Mouse (Mus musculus) layer of hippocampus, adult 9-11 months (tissue): ENCODE measurements at regions not wholly inside any gene's neighbourhood (a gene's known extent, or its start where the extent isn't known, plus 50 kb on each side); places are given as distances from the start of the nearest gene placed in this dataset.

ENCODE experiments used
- DNase-seq: peaks from one replicate; pipeline ENCODE4 v3.0.0; 2022

DNA sequence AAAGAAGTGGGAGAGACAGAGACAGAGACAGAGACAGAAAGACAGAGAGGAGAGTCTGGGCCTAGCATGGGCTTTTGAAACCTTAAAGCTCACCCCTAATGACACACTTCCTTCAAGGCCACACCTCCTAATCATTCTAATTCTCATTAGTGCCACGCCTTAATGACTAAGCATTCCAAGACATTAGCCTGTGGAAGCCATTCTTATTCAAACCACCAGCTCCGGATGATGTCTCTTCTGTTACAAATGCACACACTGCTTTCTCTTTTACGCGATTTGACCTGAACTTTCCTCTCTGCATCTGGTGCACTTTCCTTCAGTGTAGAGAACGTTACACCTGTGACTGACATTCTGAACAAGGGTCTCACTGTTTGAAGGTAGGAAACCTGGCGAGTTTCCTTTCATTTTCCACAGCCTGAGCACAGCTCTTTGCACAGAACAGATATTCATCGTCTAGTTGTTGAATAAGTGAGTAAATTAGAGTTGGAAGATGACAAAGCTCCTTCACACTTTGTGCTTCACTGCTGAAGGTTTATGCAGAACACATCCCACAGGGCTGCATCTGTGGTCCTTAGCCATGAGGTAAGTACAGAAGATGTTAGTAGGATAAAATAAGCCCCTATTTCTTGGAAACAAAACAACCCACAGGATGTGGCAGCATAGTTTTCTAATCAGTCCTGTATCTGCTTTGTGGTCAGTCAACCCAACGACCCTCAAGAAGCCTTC, 116.8 kb downstream of the Faxc start:
- no peak for DNase-seq

DNA sequence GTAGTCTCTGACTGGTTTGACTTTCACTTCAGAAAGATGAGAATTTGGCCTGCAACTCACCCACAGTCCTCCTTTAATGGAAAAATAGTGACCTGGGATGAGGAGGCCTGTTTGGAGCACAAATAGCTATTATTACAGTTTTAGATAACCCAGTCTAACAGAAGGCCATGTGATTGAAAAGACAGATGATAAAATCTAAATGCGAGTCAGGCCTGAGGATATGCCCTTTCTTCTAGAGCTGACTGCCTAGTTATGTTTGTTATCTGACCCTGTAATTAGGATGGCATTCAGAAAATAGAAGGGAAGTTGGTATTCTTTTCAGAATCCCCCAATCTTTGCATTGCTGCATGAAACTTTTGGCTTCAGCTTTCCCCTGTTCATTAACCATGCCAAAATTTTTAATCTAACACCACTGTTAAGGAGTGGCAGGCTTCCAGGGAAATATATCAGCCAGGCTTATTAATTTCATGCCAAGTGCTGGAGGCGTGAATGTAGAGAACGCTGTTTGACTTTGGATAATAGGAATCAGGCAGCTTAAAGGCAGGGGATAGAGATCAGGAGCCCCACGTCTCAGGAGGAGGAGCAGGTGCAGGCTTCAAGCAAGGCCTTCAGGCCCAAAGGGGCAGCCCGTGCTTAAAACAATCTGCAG, 135.8 kb downstream of the Faxc start:
- DNase-seq: peak; percentile 69

DNA sequence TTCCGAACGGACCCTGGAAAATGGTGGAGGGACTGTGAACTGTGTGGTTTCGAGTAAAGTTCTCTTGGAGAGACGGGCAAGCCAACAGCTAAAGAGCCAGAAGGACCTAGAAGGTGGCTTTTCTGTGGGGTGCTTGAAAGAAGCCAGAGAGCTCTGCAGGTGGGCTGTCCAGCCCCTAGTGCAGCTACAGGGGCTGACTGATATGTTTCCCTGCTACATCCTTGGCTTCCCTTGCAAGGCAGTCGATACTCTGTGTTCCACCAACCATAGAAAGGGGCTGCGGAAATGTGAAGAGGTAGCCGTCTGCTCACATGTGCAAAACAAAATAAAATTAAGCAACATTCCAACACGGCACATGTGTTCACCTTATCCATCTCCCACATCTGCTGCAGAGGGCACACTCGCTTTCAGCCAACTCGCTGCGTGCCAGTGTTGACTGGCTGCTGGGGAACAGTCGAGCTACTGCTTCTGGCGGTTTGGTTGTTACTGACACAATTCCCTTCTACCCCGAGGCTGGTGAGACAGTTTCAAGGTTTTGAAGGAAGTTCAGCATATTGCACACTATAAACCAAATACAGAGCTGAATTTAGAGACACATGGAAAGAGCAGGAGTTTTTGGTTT, 136.7 kb downstream of the Faxc start:
- DNase-seq: no peak

DNA sequence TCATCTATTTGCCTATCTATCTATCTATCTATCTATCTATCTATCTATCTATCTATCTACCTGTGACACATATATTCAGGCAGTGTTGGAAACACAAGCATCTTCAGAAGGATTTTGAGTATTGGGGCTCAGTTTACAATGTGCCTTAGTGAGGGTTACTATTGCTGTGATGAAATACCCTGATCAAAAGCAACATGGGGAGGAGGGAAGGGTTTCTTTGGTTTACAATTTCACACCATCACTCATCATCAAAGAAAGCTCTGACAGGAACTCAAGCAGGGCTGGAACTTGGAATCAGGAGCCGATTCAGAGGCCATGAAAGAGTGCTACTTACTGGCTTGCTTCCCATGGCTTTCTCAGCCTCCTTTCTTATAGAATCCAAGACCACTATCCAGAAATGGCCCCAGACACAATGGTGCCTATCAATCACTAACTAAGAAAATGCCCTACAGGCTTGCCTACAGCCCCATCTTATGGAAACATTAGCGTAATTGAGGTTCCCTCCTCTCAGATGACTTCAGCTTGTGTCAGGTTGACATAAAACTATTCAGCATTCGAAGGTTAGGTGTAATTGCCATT, 157.2 kb downstream of the Faxc start:
- no peak for DNase-seq

DNA sequence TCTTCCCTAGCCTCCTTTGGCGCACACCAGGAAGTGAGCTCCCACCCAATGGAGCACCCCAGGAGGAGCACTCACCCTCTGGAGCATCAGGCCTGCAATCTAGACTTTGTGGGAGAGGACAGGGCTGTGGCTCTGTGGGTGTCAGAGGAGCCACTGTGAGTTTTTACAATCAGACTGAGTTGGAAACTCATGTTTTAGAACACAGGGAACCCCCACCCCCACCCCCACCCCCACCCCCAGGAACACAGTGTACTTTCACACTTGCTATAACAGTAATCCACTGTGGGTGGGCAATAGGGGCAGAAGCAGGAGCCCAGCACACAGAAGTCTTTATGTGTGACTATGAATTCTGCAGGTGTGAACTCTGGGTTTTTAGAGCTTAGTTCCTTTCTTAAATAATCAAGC, 158.5 kb downstream of the Faxc start:
- no peak for DNase-seq

DNA sequence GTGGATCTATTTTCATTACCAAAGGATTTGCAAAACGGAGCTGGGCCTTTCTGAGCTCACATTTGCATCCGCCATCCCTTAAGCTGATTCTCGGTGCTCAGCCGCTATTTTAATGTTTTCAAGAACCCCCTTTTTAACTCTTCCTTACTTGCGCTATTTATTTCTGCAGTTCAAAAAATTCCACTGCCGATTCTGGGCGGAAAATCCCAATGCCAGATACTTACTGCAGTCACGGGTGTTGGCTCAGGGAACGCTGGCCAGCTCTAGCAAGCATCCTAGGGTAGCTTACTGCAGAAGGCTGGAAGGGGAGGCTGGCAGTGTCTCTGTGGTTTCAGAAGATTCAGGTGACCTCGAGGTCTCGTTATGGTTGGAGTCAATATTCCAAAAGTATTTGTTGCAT, 159.4 kb downstream of the Faxc start:
- DNase-seq: no peak

DNA sequence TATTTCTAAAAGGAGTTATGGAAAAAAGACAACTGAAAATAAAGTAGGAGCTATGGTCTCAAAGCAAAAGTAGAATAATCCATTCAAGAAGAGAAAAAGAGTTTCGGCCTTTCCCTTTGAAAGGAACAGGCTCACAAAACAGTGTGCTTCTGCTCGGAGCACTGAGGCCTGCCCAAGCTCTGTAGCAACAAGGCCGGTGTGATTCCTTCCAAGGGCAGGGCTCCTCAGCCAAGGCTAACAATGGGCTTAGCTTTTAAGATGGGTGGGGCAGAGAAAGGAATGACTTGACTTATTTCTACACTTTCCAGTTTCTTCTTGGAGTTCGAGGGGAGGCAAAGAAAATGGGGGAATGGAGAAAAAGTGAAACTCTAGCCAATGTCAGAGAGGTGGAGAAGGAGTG, 161.4 kb downstream of the Faxc start:
- DNase-seq: no peak

DNA sequence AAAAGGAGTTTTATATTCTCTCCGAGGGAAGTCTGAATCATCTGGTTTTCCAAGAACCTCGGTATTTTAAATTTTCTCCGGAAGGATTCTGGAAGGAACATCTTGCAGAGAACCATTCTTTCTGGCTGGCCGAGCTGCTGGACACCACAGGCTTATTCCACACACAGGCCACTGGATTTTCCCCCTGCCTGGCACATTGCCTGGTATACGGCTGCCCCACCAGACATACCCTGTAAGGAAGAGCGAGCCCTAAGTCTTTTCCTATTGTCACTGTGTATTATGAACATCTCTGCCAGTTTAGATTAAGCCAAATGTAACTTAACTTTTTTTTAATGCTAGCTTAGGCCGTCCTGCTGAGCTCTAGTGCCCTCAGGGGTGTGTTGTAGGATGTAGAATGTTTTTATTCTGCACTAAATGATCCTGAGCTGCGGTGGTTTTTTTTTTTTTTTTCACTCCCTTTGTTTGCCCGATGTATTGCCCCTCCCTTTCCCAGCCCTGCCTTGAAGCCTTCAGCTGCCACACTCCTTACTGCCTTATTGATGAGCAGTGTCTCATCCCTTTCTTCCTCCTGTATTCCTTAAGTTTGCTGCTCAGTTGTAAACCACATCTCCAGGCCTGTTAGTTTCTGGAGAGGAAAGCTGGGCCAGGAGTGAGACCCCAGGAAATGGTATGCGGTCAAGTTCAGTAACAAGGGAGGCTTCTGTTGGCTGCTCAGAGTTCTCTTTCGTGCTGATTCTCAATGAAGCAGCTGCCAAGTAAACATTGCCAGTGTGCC, 164.3 kb downstream of the Faxc start:
- DNase-seq: no peak

DNA sequence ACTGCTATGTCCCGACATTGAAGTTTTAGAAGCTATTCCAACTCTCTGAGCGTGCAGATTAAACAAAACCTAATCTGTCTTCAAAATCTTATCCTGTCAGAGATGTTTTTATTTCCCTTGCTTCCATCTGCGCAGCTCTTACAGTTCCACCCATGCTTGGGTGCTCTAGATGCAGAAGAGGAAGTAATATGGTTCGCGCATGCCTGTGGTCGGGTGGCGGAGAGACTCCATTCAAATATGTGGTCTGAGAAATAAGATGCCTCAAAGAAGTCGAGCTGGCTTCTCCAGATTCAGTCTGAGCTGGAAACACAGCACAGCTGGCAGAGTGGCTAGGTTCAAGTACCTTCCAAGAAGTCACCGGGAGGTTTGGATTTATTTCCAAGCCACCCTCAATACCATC, 167.5 kb downstream of the Faxc start:
- DNase-seq: no peak

DNA sequence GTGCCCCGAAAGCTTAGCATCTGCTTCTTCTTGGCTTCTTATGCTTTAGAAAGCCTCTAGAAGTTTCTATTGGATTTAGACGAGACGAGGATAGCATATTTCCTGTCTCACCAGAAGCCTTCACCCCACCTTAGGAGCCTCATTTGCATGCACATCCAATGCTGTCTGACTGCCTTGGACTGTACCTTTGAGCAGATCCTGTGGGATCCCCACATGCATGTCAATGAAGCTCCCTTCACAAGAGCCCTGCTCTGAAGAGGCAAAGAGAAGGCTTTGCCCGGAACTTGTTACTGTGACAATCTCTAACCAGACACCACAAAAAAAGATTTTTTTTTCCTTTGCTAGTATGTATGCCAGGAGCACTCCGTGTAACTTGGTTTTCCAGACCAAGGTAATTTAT, 171.3 kb downstream of the Faxc start:
- DNase-seq: no peak

DNA sequence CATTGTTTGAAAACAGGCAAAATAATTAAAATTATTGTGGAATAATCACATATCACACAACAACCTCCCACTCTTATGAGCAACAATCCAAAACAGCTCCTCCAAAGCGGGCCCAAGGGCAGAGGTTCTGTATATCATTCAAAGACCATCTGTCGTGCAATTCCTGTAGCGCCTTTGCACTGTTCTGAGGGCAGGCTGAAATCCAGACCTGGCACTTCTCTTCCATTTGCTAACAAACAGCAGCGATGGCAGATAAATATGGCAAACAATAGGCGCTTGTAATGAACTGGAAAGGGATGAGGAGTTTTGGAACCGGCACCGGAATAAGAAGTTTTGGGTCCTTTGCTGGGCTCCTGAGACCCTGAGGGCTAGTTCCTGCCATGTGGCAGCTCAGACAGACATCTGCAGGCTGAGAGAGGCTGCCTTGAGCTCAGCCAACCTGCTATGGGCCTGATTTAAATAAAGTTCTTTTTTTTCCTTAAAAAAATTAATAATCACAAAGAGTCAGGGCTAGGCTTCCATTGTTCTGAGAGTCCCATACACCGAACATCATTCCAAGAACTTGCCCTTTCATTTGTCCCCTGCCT, 172.0 kb downstream of the Faxc start:
- no peak for DNase-seq

DNA sequence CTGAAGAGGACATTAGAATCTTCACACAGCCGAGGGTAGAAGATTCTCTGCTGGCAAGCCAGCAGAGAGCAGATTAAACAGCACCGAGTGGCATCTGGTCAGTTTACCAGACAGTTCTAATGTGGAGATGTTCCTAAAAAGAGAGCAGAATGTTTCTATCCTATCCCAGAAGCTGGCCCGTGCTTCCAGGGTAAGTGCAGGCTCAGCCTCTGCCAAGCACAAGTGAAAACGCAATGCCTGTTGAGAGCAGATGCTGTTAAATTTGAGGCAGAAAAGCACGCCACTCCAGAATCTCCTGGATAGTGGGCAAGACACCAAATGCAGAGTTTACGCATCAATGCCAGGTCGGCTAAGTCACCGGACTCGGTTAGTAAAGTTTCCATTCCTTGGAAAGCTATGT, 175.8 kb downstream of the Faxc start:
- DNase-seq: peak; percentile 29

DNA sequence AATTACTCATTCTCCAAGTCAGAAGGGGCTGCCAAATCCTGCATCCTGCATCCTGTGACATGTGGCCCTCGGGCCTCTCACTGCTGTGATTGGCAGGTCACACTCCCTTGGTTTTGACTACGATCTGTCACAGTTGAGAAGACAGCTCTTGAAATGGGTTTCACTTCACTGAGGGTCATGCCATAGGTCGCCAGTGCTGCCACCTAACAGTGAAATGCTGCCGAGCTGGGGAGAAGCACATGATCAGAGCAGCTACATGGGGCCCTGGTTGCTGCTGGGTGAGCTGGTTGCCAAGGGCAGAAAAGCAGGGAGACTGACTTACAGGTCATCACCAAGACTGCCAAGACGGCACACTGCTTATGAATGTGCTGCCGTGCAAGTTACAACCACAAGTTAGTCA, 178.3 kb downstream of the Faxc start:
- DNase-seq: no peak

DNA sequence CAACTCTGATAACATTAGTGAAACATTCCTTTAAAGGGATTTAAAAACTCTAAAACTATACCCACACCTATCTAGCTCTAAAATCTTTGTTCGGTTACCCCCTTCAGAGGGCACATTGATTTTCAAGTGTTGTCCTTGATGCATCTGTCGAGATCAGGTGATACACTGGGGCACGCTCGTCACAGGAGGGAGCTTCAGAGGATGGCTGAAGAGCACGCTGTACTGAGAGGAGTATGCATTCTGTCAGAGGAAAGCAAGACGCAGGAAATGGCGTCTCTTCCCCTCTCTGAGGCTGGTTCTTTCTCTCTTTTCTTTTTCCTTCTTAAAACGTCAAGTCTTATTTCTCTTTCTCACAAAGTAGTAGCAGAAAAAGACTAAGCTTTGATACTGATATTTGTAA, 179.3 kb downstream of the Faxc start:
- no peak for DNase-seq

DNA sequence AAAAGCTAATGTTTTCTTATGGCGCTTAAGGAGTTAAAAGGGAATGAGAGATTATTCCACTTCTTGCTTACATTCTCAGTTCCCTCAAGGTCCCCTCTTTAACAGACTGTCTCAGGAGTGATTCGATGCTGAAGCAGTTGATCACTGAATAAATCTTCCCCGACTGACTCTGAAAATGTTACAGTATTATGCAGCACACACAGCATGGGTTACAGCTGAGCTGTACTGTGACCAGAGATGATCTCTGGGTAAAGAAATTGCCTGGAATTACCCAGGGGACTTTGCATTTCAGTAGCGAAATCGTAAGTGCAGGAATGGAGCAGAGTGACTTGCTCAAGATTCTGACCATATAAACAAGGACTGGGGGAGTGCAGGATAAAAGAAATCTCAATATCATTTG, 181.1 kb downstream of the Faxc start:
- no peak for DNase-seq

DNA sequence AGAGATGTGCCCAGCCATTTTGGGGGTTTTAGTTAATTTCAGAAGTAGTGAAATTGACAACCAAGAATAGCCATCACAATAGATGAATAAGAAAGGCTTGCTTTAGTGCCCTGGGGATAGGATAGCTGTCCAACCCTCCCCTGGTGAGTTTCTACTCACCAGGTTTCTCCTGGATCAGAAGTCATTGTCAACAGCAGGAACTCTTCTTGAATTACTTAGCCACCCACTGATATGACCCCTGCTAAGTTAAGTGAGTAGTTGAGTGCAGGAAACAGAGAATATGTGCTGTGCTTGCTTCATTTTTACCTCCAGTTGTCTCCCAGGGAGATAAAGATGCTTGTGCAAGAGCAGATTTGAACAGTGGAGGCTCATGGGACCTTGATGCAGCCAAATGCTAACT, 183.3 kb downstream of the Faxc start:
- no peak for DNase-seq

DNA sequence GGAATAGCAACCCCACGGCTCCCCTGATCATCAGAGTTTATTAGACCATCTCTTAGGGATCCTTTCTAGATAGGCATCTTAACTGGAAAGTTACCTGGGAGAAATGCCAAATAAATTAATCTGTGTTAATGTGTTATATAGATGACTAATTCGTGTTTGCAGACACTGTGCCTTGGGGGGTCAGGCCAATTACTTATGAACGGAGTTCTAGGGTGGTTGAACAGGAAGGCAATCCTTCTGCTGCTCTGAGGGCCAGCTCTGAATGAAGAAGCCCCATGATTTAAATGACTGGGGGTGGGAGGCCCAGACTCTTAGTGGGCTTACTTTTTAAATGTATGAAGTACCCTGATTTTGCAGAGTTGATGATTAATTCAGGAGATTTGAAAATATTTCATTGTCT, 188.7 kb downstream of the Faxc start:
- DNase-seq: no peak

DNA sequence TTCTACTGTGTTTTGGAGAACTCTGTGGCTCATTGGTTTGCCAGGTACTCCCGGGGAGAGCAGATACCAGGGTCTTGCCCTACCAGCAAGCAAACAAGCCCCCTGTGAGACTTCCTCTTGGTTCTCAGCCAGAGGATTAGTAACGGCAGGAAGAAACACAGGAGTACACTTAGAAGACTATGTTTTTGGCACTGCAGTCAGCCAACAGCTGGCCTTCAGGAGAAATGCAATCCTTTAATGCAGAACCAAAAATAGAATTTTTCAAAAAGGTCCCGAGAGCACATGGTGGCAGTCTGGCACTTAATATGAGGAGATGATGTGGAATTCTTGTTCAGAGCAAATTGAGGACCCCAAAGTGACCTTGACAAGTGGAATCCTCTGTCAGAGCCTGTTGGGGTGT, 189.8 kb downstream of the Faxc start:
- no peak for DNase-seq

DNA sequence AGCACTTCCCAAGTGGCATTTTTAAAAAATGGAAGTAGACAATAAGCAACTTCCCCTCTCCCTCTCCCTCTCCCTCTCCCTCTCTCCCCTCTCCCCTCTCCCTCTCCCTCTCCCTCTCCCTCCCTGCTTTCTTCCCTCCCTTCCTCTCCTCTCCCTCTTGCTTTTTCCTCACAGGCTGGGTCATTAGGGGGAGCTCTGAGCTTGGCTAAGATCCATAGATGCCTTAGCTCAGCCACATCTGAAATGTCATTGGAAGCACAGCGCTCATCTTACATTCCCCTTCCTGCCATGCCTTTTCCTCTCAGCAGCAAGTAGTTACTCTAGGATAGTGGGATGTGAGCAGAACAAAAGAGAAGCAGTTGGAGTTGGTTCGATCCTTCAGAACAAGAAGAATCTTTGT, 190.3 kb downstream of the Faxc start:
- no peak for DNase-seq

DNA sequence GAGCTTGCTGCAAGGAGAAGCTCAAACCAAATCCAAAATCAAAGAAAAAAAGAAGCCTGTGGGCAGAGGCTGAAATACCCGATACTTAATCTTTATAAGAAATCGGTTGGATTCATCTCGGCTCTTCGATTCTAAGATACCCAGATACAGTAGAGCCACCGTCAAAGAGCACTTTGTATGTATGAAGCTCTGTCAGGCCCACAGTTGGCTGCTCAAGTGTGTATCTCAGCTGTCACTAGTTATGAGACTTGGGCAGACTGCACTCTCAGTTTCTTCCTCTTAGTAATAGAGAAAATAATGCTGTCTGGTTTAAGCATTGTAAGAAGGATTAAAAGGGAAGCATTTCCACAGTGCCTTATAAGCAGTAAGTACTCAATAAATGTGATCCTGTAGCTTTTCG, 193.7 kb downstream of the Faxc start:
- DNase-seq: no peak

DNA sequence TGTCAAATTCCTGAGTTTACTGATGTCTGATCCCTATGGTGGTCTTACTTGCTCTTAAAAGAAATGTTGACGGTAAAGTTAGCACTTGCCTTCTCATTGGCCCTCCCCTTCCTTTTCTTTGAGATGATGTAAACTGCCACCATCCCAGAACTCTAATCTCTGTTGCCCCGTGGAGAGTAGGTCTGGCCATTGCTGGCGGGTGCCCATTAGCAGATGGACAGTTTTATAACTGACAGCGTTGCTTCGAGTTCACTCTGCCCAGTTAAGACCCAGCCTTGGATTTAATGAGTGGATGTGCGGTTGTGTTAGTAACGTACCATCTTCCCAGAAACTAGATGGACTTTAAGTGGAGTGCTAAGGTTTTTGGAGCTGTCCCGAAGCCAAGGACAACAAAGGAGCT, 199.4 kb downstream of the Faxc start:
- DNase-seq: no peak

DNA sequence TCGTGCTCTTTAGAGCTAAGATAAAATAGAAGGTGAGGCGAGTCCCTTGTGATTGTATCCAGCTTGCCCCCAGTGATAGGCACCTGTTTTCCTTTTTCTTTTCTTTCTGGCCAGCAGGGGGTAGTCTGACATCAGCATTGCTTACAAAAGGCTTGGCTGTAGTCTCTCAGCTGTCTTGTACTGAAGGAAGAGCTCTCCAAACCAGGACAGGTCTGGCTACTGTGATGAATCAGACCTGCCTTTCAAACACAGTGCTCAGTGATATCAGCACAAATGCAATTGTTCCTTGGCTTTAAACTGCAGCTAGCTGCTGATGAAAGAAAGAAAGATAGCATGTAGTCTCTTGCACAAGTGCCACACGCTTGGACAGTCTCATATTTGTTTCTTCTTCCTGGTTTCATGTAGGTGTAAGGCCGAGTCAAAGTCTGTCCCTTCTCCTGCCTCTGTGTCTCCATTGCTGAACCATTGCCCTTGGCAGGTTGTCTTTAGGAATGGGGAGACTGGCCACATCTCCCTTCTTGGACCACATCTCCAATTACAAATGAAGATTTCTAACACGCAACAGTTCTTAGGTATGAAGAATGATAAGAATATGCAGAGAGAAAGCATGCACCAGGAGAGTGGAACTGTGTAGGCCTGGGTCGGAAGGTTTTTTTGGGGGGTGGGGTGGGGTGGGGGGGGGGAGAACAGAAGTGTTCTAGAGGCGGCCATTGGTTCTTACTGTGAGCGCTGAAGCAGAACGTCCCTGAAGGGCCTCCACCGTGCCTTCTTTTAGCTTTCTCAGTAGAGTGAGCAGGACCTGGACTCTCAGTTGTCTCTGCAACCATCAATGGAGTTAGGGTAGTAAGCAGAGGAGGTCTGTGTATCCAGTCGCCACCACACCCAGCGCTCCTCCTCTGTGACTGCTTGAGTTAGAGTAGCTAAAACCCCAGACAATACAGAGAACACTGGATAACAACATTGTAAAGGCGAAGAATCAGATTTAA, 200.9 kb downstream of the Faxc start:
- peak; percentile 20 for DNase-seq
